Mouse (Mus musculus) midbrain, embryonic 11.5 days (tissue): ENCODE data around the gene Gm5788. TPM values are rescaled to one million over a fixed set of nuclear protein-coding genes. Genes with fewer than 3 reads are reported as not detected.
"Not testable (repeated sequence)": the region's sequence is repeated elsewhere in the genome, so short reads cannot be mapped to it uniquely, and the experiment has no call there.

ENCODE experiments used
- ATAC-seq: fragments of 200-750 bp; cut with Nextera tagmentation; 2 replicates; pipeline ENCODE4 v1.8.0; 2017; ENCODE audit warnings: moderate TSS enrichment, moderate library complexity; ENCODE audit not compliant: low FRiP score
- DNase-seq: peaks from one replicate; pipeline ENCODE4 v3.0.0; 2015; ENCODE audit warnings: low spot score; ENCODE audit errors: missing footprints
- H3K27ac ChIP-seq: fragments of 300-500 bp; sonication (generic); 2 replicates; pipeline ENCODE4 v1.5.1; 2014; ENCODE audit warnings: low read depth, low read length
- H3K27me3 ChIP-seq: fragments of 300-500 bp; sonication (generic); 2 replicates; pipeline ENCODE4 v1.6.1; 2014; ENCODE audit warnings: mild to moderate bottlenecking, low read length, moderate library complexity, mixed read lengths; ENCODE audit not compliant: control insufficient read depth, insufficient read depth
- H3K36me3 ChIP-seq: fragments of 300-500 bp; sonication (generic); 2 replicates; pipeline ENCODE4 v1.6.1; 2014; ENCODE audit warnings: mild to moderate bottlenecking, low read length, moderate library complexity, mixed read lengths; ENCODE audit not compliant: control insufficient read depth, insufficient read depth
- H3K4me1 ChIP-seq: fragments of 300-500 bp; sonication (generic); 2 replicates; pipeline ENCODE4 v1.6.1; 2014; ENCODE audit warnings: low read length; ENCODE audit not compliant: control insufficient read depth, insufficient read depth
- H3K4me2 ChIP-seq: fragments of 300-500 bp; sonication (generic); 2 replicates; pipeline ENCODE4 v1.6.1; 2014; ENCODE audit warnings: mild to moderate bottlenecking, moderate library complexity
- H3K4me3 ChIP-seq: fragments of 300-500 bp; sonication (generic); 2 replicates; pipeline ENCODE4 v1.5.1; 2014; ENCODE audit warnings: low read depth, low read length
- H3K9ac ChIP-seq: fragments of 300-500 bp; sonication (generic); 2 replicates; pipeline ENCODE4 v1.6.1; 2014; ENCODE audit warnings: low read length
- H3K9me3 ChIP-seq: fragments of 300-500 bp; sonication (generic); 2 replicates; pipeline ENCODE4 v1.6.1; 2016; ENCODE audit warnings: low read length; ENCODE audit not compliant: control insufficient read depth
- WGBS: fragments of 180-500 bp; shearing (Covaris S2); extraction: QIAGEN DNeasy Blood & Tissue Kit; methylation state at CpG from one replicate; pipeline ENCODE4 v1.1.7; 2014; 5-methylcytosine and 5-hydroxymethylcytosine counted together
- polyA plus RNA-seq: library from polyadenylated mRNA; unstranded; fragments of >200 nt; fragmentation: Nextera tagmentation; extraction: Ambion mirVana; gene quantifications from 2 replicates; pipeline ENCODE4 v1.2.1, GENCODE M21; 2014

Gm5788 gene
- polyA plus RNA-seq, 1 experiment from 2014 or later: not detected

DNA sequence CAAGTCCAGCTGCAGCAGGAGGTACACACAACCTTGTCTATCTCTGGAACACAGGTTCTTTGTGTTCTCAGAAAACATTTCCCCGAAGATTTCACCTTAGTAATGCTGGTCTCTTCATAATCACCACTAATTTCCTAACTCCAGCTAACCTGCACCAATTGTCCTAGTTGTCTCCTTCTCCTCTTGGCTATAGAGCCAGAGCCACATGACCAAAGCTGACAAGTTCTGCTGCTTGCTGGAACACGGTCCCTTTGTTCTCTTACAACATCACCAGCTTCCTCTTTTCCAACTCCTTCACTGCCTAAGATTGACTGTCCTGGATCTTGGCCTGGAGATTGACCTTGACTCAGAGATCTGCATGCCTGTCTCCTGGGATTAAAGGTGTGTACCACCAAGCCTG, 5.8 kb upstream of the Gm5788 start:
- 86% methylated on average over 2 of the region's 2 CpGs for WGBS
- H3K4me2 ChIP-seq, ATAC-seq, H3K36me3 ChIP-seq, H3K4me1 ChIP-seq, H3K27me3 ChIP-seq, H3K27ac ChIP-seq, H3K9me3 ChIP-seq, H3K9ac ChIP-seq, H3K4me3 ChIP-seq, DNase-seq: not testable (repeated sequence)

DNA sequence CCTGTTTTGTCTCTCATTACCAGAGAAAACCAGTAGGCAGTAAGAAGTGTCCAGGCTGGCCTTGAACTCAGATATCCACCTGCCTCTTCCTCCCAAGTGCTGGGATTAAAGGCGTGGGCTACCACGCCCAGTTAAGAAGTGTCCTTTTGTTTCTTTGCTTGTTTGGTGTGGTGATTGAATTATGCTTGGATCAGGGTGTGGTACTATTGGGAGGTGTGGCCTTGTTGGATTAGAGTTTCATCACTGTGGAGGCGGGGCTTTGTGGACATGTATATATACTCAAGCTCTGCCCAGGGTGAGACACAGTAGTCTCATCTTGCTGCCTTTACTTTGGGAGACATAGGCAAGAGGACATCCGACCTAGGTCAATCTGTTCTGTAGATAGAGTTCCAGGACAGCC, 19.5 kb downstream of the Gm5788 start, which contains the start of gene Gm8300:
TSS of gene Gm8300 (plus strand) at position 301 of the 400 bp plus-strand sequence.
- DNase-seq, H3K27ac ChIP-seq, H3K27me3 ChIP-seq, ATAC-seq, H3K36me3 ChIP-seq, H3K9ac ChIP-seq, H3K4me2 ChIP-seq, H3K4me1 ChIP-seq, H3K9me3 ChIP-seq, H3K4me3 ChIP-seq: not testable (repeated sequence)
- WGBS: 83% methylated on average over 4 of the region's 4 CpGs

DNA sequence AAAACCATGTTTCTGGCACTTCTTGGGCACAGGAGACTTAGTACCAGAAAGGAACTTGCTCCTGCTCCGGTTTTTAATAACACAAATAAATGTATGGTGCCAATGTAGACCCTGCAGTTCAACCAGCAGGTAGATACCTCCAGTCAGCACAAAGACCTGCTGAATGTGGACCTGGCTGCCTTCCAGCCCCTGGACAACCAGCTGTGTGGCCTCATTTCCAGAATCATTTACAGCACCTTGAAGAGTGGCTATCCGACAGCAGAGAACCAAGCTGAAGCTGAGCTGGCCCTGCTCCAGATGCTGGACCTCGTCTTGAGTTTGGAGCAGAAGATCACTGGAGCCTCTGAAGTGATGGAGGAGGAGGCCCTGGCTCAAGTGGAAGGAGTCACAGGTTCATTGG, 25.1 kb downstream of the Gm5788 start:
- H3K27me3 ChIP-seq, H3K9ac ChIP-seq, H3K4me1 ChIP-seq, H3K27ac ChIP-seq, H3K4me2 ChIP-seq, ATAC-seq, H3K9me3 ChIP-seq, H3K4me3 ChIP-seq, H3K36me3 ChIP-seq, DNase-seq: not testable (repeated sequence)
- WGBS: 65% methylated on average over 3 of the region's 3 CpGs

DNA sequence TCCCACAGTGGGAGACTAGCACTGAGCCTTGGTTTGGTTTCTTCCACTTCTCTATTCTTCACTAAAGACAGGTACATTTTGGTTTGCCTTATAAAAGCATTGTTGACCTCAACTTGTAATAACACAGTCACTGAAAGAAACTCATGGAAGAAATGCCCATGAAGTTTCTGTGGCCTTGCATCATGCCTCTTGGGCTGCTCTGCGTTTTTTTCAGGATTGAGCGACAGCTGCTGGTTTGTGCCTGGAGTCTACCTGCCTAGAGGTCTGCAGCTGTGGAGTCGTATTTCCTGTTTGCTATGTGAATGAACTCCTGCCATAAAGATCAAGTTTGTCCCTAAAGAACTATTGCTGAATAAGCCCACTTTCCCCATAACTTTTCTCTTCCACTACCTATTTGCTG, 49.4 kb downstream of the Gm5788 start:
- H3K9me3 ChIP-seq: no peaks in the 10 kb centered on the region
- ATAC-seq (no peak), DNase-seq (no peak)
- no peak overlapping the region for H3K4me2 ChIP-seq
- 82% methylated on average over 3 of the region's 3 CpGs for WGBS
- H3K4me3 ChIP-seq: no peak overlapping the region
- H3K36me3 ChIP-seq: no peaks in the 10 kb centered on the region
- H3K27me3 ChIP-seq: no peaks in the 10 kb centered on the region
- no peak overlapping the region for H3K9ac ChIP-seq
- H3K27ac ChIP-seq: no peak overlapping the region
- H3K4me1 ChIP-seq: no peaks in the 10 kb centered on the region

Other genes with a start within 250 kb of the Gm5788 start
- gene Vipas39, start 228.5 kb upstream of the Gm5788 start, polyA plus RNA-seq: 59.6 and 64.5 TPM in 2 replicates
- 215 and 230 TPM in 2 replicates for gene Ahsa1, start 228.2 kb upstream of the Gm5788 start, polyA plus RNA-seq
- 0.52 and 0.53 TPM in 2 replicates for gene Ism2, start 195.0 kb upstream of the Gm5788 start, polyA plus RNA-seq
- 56.1 and 61.8 TPM in 2 replicates for gene Sptlc2, start 106.4 kb upstream of the Gm5788 start, polyA plus RNA-seq
- 283 and 306 TPM in 2 replicates for gene Slirp, start 50.8 kb upstream of the Gm5788 start, polyA plus RNA-seq
- gene Alkbh1, start 50.7 kb upstream of the Gm5788 start, polyA plus RNA-seq: 37.6 TPM in 2 replicates
- 173 and 176 TPM in 2 replicates for gene Snw1, start 22.4 kb upstream of the Gm5788 start, polyA plus RNA-seq
- gene Gm8300, start 19.6 kb downstream of the Gm5788 start, polyA plus RNA-seq: not detected in 2 replicates
- not detected in 2 replicates for gene Oog1, start 108.0 kb downstream of the Gm5788 start, polyA plus RNA-seq
- gene Gm4027, start 124.1 kb downstream of the Gm5788 start, polyA plus RNA-seq: not detected in 2 replicates
- not detected in 2 replicates for gene Gm16381, start 149.9 kb downstream of the Gm5788 start, polyA plus RNA-seq